Mouse (Mus musculus) lung, embryonic 14.5 days (tissue): Measurements from ENCODE around the gene Tent4b. TPM values are rescaled to one million over a fixed set of nuclear protein-coding genes. Genes with fewer than 3 reads are reported as not detected.
A peak's percentile ranks its signal among the peaks of the same experiment; 100 is the strongest.

ENCODE experiments used
- ATAC-seq: fragments of 200-750 bp; cut with Nextera tagmentation; 2 replicates; pipeline ENCODE4 v1.8.0; 2017; ENCODE audit warnings: mild to moderate bottlenecking, moderate TSS enrichment, moderate library complexity; ENCODE audit not compliant: insufficient read depth
- DNase-seq: peaks from one replicate; pipeline ENCODE4 v3.0.0-alpha.2; 2015
- H3K27ac ChIP-seq: fragments of 300-500 bp; sonication (generic); 2 replicates; pipeline ENCODE4 v1.5.1; 2014; ENCODE audit warnings: low read depth, mild to moderate bottlenecking, moderate library complexity
- H3K27me3 ChIP-seq: fragments of 300-500 bp; sonication (generic); 2 replicates; pipeline ENCODE4 v1.6.1; 2014; ENCODE audit warnings: low read length, control low read depth; ENCODE audit not compliant: insufficient read depth
- H3K36me3 ChIP-seq: fragments of 300-500 bp; sonication (generic); 2 replicates; pipeline ENCODE4 v1.6.1; 2014; ENCODE audit warnings: control low read depth; ENCODE audit not compliant: insufficient read depth
- H3K4me1 ChIP-seq: fragments of 300-500 bp; sonication (generic); 2 replicates; pipeline ENCODE4 v1.6.1; 2014; ENCODE audit warnings: antibody characterized with exemption, control low read depth; ENCODE audit not compliant: insufficient read depth
- H3K4me2 ChIP-seq: fragments of 300-500 bp; sonication (generic); 2 replicates; pipeline ENCODE4 v1.6.1; 2014; ENCODE audit warnings: mild to moderate bottlenecking
- H3K4me3 ChIP-seq: fragments of 300-500 bp; sonication (generic); 2 replicates; pipeline ENCODE4 v1.5.1; 2014; ENCODE audit warnings: low read depth, low read length
- H3K9ac ChIP-seq: fragments of 300-500 bp; sonication (generic); 2 replicates; pipeline ENCODE4 v1.6.1; 2014
- H3K9me3 ChIP-seq: fragments of 300-500 bp; sonication (generic); 2 replicates; pipeline ENCODE4 v1.6.1; 2016; ENCODE audit warnings: low read depth, low read length, control low read depth
- CTCF ChIP-seq: IDR thresholded peaks from 2 replicates; pipeline ENCODE4 v1.5.1; 2016; ENCODE audit warnings: antibody characterized with exemption, low read depth
- WGBS: fragments of 180-500 bp; shearing (Covaris S2); extraction: QIAGEN DNeasy Blood & Tissue Kit; methylation state at CpG from one replicate; pipeline ENCODE4 v1.1.7; 2014; 5-methylcytosine and 5-hydroxymethylcytosine counted together
- polyA plus RNA-seq: library from polyadenylated mRNA; unstranded; fragments of >200 nt; fragmentation: Nextera tagmentation; extraction: Ambion mirVana; gene quantifications from 2 replicates; pipeline ENCODE4 v1.2.1, GENCODE M21; 2014

Tent4b gene
- polyA plus RNA-seq, 1 experiment from 2014 or later, result 16.1 TPM

- Histone ChIP-seq H3K9ac (no peak overlapping the region), H3K4me2 (no peak overlapping the region), H3K36me3 (no peaks in the 10 kb centered on the region), H3K27ac (no peak overlapping the region), H3K9me3 (no peaks in the 10 kb centered on the region), H3K4me1 (no peaks in the 10 kb centered on the region), H3K27me3 (no peaks in the 10 kb centered on the region), H3K4me3 (no peak overlapping the region)
- 90% methylated on average over 1 of the region's 1 CpGs for WGBS
- no peak for DNase-seq
- TF ChIP-seq CTCF, result no peak
- no peak for ATAC-seq
Measured at GRCm38 (mm10) chr8:88184914-88185313, 14.1 kb upstream of the Tent4b start.

- DNase-seq (no peak), ATAC-seq (no peak)
- no peak overlapping the region for H3K4me3 ChIP-seq
- WGBS, result 79% methylated on average over 6 of the region's 6 CpGs
- H3K27ac ChIP-seq, result no peak overlapping the region
- no peaks in the 10 kb centered on the region for H3K36me3 ChIP-seq
- H3K27me3 ChIP-seq, result no peaks in the 10 kb centered on the region
- no peak overlapping the region for H3K9ac ChIP-seq
- no peak for TF ChIP-seq CTCF
- no peaks in the 10 kb centered on the region for H3K9me3 ChIP-seq
- H3K4me2 ChIP-seq, result no peak overlapping the region
- no peaks in the 10 kb centered on the region for H3K4me1 ChIP-seq
Measured at GRCm38 (mm10) chr8:88185716-88186115, 13.3 kb upstream of the Tent4b start.

- ATAC-seq (no peak), DNase-seq (no peak)
- Histone ChIP-seq H3K9ac (no peak overlapping the region), H3K27ac (no peak overlapping the region), H3K4me2 (no peak overlapping the region), H3K4me3 (no peak overlapping the region), H3K27me3 (no peaks in the 10 kb centered on the region), H3K36me3 (peaks cover 5% of the 10 kb centered on the region; the same call in 1 of the 2 replicates), H3K4me1 (peaks cover 12% of the 10 kb centered on the region; the same call in 1 of the 2 replicates), H3K9me3 (no peaks in the 10 kb centered on the region)
- WGBS, result 35% methylated on average over 3 of the region's 3 CpGs
- TF ChIP-seq CTCF, result no peak
Measured at GRCm38 (mm10) chr8:88197328-88197727, 1.7 kb upstream of the Tent4b start.

GRCm38 (mm10) chr8:88198551-88198944 lies 465 bp upstream of the Tent4b start:
- 0% methylated on average over 10 of the region's 10 CpGs for WGBS
- Histone ChIP-seq H3K36me3 (peaks cover 11% of the 10 kb centered on the region; the same call in 1 of the 2 replicates), H3K27me3 (no peaks in the 10 kb centered on the region), H3K9me3 (no peaks in the 10 kb centered on the region), H3K9ac (peak overlapping the region; percentile 78), H3K4me1 (peaks cover 12% of the 10 kb centered on the region; the same call in 1 of the 2 replicates), H3K4me3 (peak overlapping the region; percentile 92), H3K4me2 (peak overlapping the region; percentile 93), H3K27ac (peak overlapping the region; percentile 97)
- no peak for TF ChIP-seq CTCF
- no peak for ATAC-seq
- peak; percentile 66 for DNase-seq

- H3K9me3 ChIP-seq, result no peaks in the 10 kb centered on the region
- peak; percentile 55 for ATAC-seq
- no peak for TF ChIP-seq CTCF
- H3K36me3 ChIP-seq, result peaks cover 11% of the 10 kb centered on the region; the same call in 1 of the 2 replicates
- WGBS, result under 1% methylated on average over 97 of the region's 117 CpGs
- peak; percentile 63 for DNase-seq
- H3K27me3 ChIP-seq, result no peaks in the 10 kb centered on the region
- H3K4me2 ChIP-seq, result peak overlapping the region; percentile 93
- H3K4me3 ChIP-seq, result peak overlapping the region; percentile 92
- H3K4me1 ChIP-seq, result peaks cover 12% of the 10 kb centered on the region; the same call in 1 of the 2 replicates
- H3K27ac ChIP-seq, result peak overlapping the region; percentile 97
- peak overlapping the region; percentile 78 for H3K9ac ChIP-seq
Measured at GRCm38 (mm10) chr8:88199700-88200601, 938 bp downstream of the Tent4b start.

- Histone ChIP-seq H3K9me3 (no peaks in the 10 kb centered on the region), H3K36me3 (peaks cover 11% of the 10 kb centered on the region; the same call in 1 of the 2 replicates), H3K27ac (no peak overlapping the region), H3K4me1 (peaks cover 12% of the 10 kb centered on the region; the same call in 1 of the 2 replicates), H3K4me3 (peak overlapping the region; percentile 92), H3K4me2 (peak overlapping the region; percentile 93), H3K27me3 (no peaks in the 10 kb centered on the region), H3K9ac (peak overlapping the region; percentile 78)
- no peak for TF ChIP-seq CTCF
- 9% methylated on average over 10 of the region's 10 CpGs for WGBS
- DNase-seq, result no peak
- no peak for ATAC-seq
Measured at GRCm38 (mm10) chr8:88200724-88201495, 1.9 kb downstream of the Tent4b start.
